Comparison of ENCODE assay signal across 14 mouse cellular contexts in genomic region chr3:97748789-97749188, GRCm38 (mm10).
"Had no signal": no experiment of that assay in that cellular context is flagged by ENCODE, and none has a peak within 500 bp of the region (broad histone marks: within the 10 kb centered on the region; RNA-seq: fewer than 3 reads in every experiment).

No protein-coding gene starts in this region.

- H3K9me3 ChIP-seq: midbrain, embryonic 13.5 days; neural tube, embryonic 13.5 days had no signal

- DNase-seq: kidney, adult 2 months; kidney, postnatal 36 days; layer of hippocampus, postnatal 36 days; liver, postnatal 0 days; thymus, adult 18-20 months; thymus, postnatal 36 days had no signal

- ATAC-seq: intestine, postnatal 0 days; liver, postnatal 0 days; midbrain, embryonic 13.5 days; midbrain, embryonic 16.5 days had no signal

- H3K9ac ChIP-seq: liver, embryonic 14.5 days; liver, postnatal 0 days; midbrain, embryonic 13.5 days; neural tube, embryonic 13.5 days had no signal

- H3K4me3 ChIP-seq: left cerebral cortex, adult 2 months; midbrain, embryonic 13.5 days; myocyte; neural tube, embryonic 13.5 days had no signal

- H3K27me3 ChIP-seq: midbrain, embryonic 13.5 days; neural tube, embryonic 13.5 days had no signal

- H3K27ac ChIP-seq: kidney, postnatal 0 days; left cerebral cortex, adult 2 months; liver, embryonic 14.5 days; midbrain, embryonic 13.5 days; neural tube, embryonic 13.5 days had no signal

- H3K4me1 ChIP-seq: midbrain, embryonic 13.5 days; neural tube, embryonic 13.5 days had no signal

- H3K4me2 ChIP-seq: midbrain, embryonic 13.5 days; neural tube, embryonic 13.5 days had no signal
